Mouse (Mus musculus): ENCODE measurements around the gene Psmb11. TPM values are rescaled to one million over a fixed set of nuclear protein-coding genes. Genes with fewer than 3 reads are reported as not detected.

Gene Psmb11
- total RNA-seq, 1 experiment: not detected

GRCm38 (mm10) chr14:54617897-54618365, 3.3 kb upstream of the Psmb11 start, which contains the start of gene Psmb5:
Gene Psmb5, minus strand, starts transcription at chr14:54618022.
- DNase-seq (ENCODE audit: low read depth, low spot score): peak; percentile 79
- Histone ChIP-seq H3K27ac (ENCODE audit: insufficient read depth, low read depth, low read length, poor library complexity, severe bottlenecking) (peak within 1 kb of the TSS; percentile 65), H3K9me3 (ENCODE audit: control insufficient read depth, insufficient read depth, low read depth, low read length) (no peaks in the 10 kb centered on the region), H3K4me3 (ENCODE audit: insufficient read depth in 1 of 2, low read depth in 1 of 2, low read length in 2 of 2, poor library complexity in 1 of 2, severe bottlenecking in 1 of 2) (peak within 1 kb of the TSS; percentile 90 to 91), H3K9ac (ENCODE audit: insufficient read depth, low read depth, low read length, poor library complexity, severe bottlenecking) (peak within 1 kb of the TSS; percentile 90), H3K36me3 (ENCODE audit: control insufficient read depth, insufficient read depth, low read length, poor library complexity, severe bottlenecking) (peaks cover 22% of the 10 kb centered on the region), H3K4me1 (ENCODE audit: control insufficient read depth in 2 of 2, insufficient read depth in 2 of 2, low read length in 2 of 2, poor library complexity in 1 of 2) (peaks cover 0 to 6% of the 10 kb centered on the region in 2 experiments; a peak in 2 of 4 replicates)
- TF ChIP-seq ZC3H11A (IDR thresholded peaks at IDR 0.05; ENCODE audit: borderline replicate concordance, low read depth, low read length): no peak
- TF ChIP-seq ZNF384 (IDR thresholded peaks at IDR 0.05; ENCODE audit: low read depth, low read length): no peak
- peak; percentile 89 for TF ChIP-seq HCFC1 (IDR thresholded peaks at IDR 0.05; ENCODE audit: borderline replicate concordance, insufficient read depth, low read length)
- in situ Hi-C loops (cut with MboI; ENCODE audit: low sequenced_read_pairs in 2 of 2, unreplicated experiment in 2 of 2): no loop called here

- Histone ChIP-seq H3K27ac (ENCODE audit: insufficient read depth, low read depth, low read length, poor library complexity, severe bottlenecking) (no peak overlapping the region), H3K4me1 (ENCODE audit: control insufficient read depth in 2 of 2, insufficient read depth in 2 of 2, low read length in 2 of 2, poor library complexity in 1 of 2) (peaks cover 0 to 5% of the 10 kb centered on the region in 2 experiments; a peak in 1 of 4 replicates), H3K9ac (ENCODE audit: insufficient read depth, low read depth, low read length, poor library complexity, severe bottlenecking) (no peak overlapping the region), H3K36me3 (ENCODE audit: control insufficient read depth, insufficient read depth, low read length, poor library complexity, severe bottlenecking) (no peaks in the 10 kb centered on the region), H3K9me3 (ENCODE audit: control insufficient read depth, insufficient read depth, low read depth, low read length) (no peaks in the 10 kb centered on the region), H3K4me3 (ENCODE audit: insufficient read depth in 1 of 2, low read depth in 1 of 2, low read length in 2 of 2, poor library complexity in 1 of 2, severe bottlenecking in 1 of 2) (no peak overlapping the region)
- TF ChIP-seq MAFK (IDR thresholded peaks at IDR 0.05; ENCODE audit: insufficient read depth, low read depth, low read length) (no peak), ZC3H11A (IDR thresholded peaks at IDR 0.05; ENCODE audit: borderline replicate concordance, low read depth, low read length) (no peak), HCFC1 (IDR thresholded peaks at IDR 0.05; ENCODE audit: borderline replicate concordance, insufficient read depth, low read length) (no peak), ZNF384 (IDR thresholded peaks at IDR 0.05; ENCODE audit: low read depth, low read length) (no peak), CHD2 (IDR thresholded peaks at IDR 0.05; ENCODE audit: low read depth, low read length) (no peak)
- no peak for DNase-seq (ENCODE audit: low read depth, low spot score)
- in situ Hi-C loops (cut with MboI; ENCODE audit: low sequenced_read_pairs in 2 of 2, unreplicated experiment in 2 of 2): no loop called here
Measured at GRCm38 (mm10) chr14:54623334-54623733, 2.1 kb downstream of the Psmb11 start.

GRCm38 (mm10) chr14:54624976-54625375, 3.7 kb downstream of the Psmb11 start:
- H3K4me3 ChIP-seq (ENCODE audit: insufficient read depth in 1 of 2, low read depth in 1 of 2, low read length in 2 of 2, poor library complexity in 1 of 2, severe bottlenecking in 1 of 2): peak overlapping the region; percentile 19 to 48; a peak in 1 of 4 replicates
- H3K27ac ChIP-seq (ENCODE audit: insufficient read depth, low read depth, low read length, poor library complexity, severe bottlenecking): no peak overlapping the region
- no peaks in the 10 kb centered on the region for H3K36me3 ChIP-seq (ENCODE audit: control insufficient read depth, insufficient read depth, low read length, poor library complexity, severe bottlenecking)

GRCm38 (mm10) chr14:54628103-54628502, 6.9 kb downstream of the Psmb11 start:
- H3K4me3 ChIP-seq (ENCODE audit: insufficient read depth in 1 of 2, low read depth in 1 of 2, low read length in 2 of 2, poor library complexity in 1 of 2, severe bottlenecking in 1 of 2): no peak overlapping the region
- TF ChIP-seq ZNF384 (IDR thresholded peaks at IDR 0.05; ENCODE audit: low read depth, low read length): no peak
- TF ChIP-seq CHD2 (IDR thresholded peaks at IDR 0.05; ENCODE audit: low read depth, low read length): no peak
- TF ChIP-seq ZC3H11A (IDR thresholded peaks at IDR 0.05; ENCODE audit: borderline replicate concordance, low read depth, low read length): no peak
- TF ChIP-seq MAFK (IDR thresholded peaks at IDR 0.05; ENCODE audit: insufficient read depth, low read depth, low read length): no peak
- TF ChIP-seq HCFC1 (IDR thresholded peaks at IDR 0.05; ENCODE audit: borderline replicate concordance, insufficient read depth, low read length): no peak
- H3K9ac ChIP-seq (ENCODE audit: insufficient read depth, low read depth, low read length, poor library complexity, severe bottlenecking): no peak overlapping the region
- H3K36me3 ChIP-seq (ENCODE audit: control insufficient read depth, insufficient read depth, low read length, poor library complexity, severe bottlenecking): peaks cover 2% of the 10 kb centered on the region; the same call in 1 of the 2 replicates
- H3K9me3 ChIP-seq (ENCODE audit: control insufficient read depth, insufficient read depth, low read depth, low read length): no peaks in the 10 kb centered on the region
- in situ Hi-C loops (cut with MboI; ENCODE audit: low sequenced_read_pairs in 2 of 2, unreplicated experiment in 2 of 2): loop anchor here in 1 of 2 experiments (25.0 kb wide), 1 partner anchor 566 kb away; no protein-coding TSS in a partner anchor
- H3K27ac ChIP-seq (ENCODE audit: insufficient read depth, low read depth, low read length, poor library complexity, severe bottlenecking): no peak overlapping the region
- H3K4me1 ChIP-seq (ENCODE audit: control insufficient read depth in 2 of 2, insufficient read depth in 2 of 2, low read length in 2 of 2, poor library complexity in 1 of 2): peaks cover 0 to 9% of the 10 kb centered on the region in 2 experiments; a peak in 1 of 4 replicates
- DNase-seq (ENCODE audit: low read depth, low spot score): no peak

More at GRCm38 (mm10) chr14:54624976-54625375, 3.7 kb downstream of the Psmb11 start:
- H3K9ac ChIP-seq (ENCODE audit: insufficient read depth, low read depth, low read length, poor library complexity, severe bottlenecking): no peak overlapping the region
- TF ChIP-seq HCFC1 (IDR thresholded peaks at IDR 0.05; ENCODE audit: borderline replicate concordance, insufficient read depth, low read length) (no peak), MAFK (IDR thresholded peaks at IDR 0.05; ENCODE audit: insufficient read depth, low read depth, low read length) (no peak), CHD2 (IDR thresholded peaks at IDR 0.05; ENCODE audit: low read depth, low read length) (no peak), ZC3H11A (IDR thresholded peaks at IDR 0.05; ENCODE audit: borderline replicate concordance, low read depth, low read length) (no peak), ZNF384 (IDR thresholded peaks at IDR 0.05; ENCODE audit: low read depth, low read length) (no peak)
- H3K9me3 ChIP-seq (ENCODE audit: control insufficient read depth, insufficient read depth, low read depth, low read length): no peaks in the 10 kb centered on the region
- no peak for DNase-seq (ENCODE audit: low read depth, low spot score)
- peaks cover 0 to 5% of the 10 kb centered on the region in 2 experiments; a peak in 1 of 4 replicates for H3K4me1 ChIP-seq (ENCODE audit: control insufficient read depth in 2 of 2, insufficient read depth in 2 of 2, low read length in 2 of 2, poor library complexity in 1 of 2)
- in situ Hi-C loops (cut with MboI; ENCODE audit: low sequenced_read_pairs in 2 of 2, unreplicated experiment in 2 of 2): loop anchor here in 1 of 2 experiments (25.0 kb wide), 1 partner anchor 563 kb away; no protein-coding TSS in a partner anchor

All from ES-E14 (cell line).